Mouse (Mus musculus) megakaryocyte, embryonic 14.5 days (primary cell): Measurements from ENCODE around the gene Micu1.

Experiments used
- FLI1 ChIP-seq: IDR thresholded peaks from 2 replicates; pipeline ENCODE4 v1.6.1; 2012; ENCODE audit warnings: low read length, inconsistent platforms, mixed read lengths
- GATA1 ChIP-seq: IDR thresholded peaks from 3 replicates; pipeline ENCODE4 v1.6.1; 2012; ENCODE audit warnings: mixed read lengths, low read length, inconsistent platforms, borderline replicate concordance

DNA sequence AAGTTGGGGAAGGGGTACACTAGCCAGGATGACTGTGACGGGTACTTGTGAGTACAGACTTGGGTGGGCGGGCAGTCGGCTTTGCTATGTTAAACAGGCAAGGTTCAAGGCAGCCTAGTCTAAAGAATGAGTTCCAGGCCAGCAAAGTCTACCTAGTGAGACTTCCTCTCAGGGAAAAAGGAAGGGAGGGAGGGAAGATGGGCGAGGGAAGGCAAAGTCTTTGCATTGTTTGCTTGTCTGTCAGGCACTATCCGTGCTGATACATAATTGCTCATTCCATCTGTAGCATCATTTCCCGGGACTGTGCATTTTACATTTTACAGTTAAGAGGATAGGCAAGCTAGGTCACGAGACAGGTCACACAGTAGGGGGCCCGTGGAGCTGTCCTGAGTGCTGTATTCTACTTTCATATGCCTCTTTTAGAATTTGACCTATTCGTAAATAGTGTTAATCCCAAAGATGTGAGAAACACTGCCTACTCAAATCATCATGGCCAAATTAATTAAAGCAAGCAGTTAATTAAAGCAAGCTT lies 51.3 kb downstream of the Micu1 start:
- TF ChIP-seq GATA1, result no peak
- TF ChIP-seq FLI1, result no peak
